Mouse (Mus musculus): Measurements from ENCODE around the gene Nedd4.
"Not testable (repeated sequence)": the region's sequence is repeated elsewhere in the genome, so short reads cannot be mapped to it uniquely, and the experiment has no call there.

Gene Nedd4

GRCm38 (mm10) chr9:72661895-72662661 lies at the start of gene Nedd4:
Gene Nedd4, plus strand, starts transcription at chr9:72662346.
- DNase-seq (ENCODE audit: low spot score) = peak; percentile 94

- DNase-seq (ENCODE audit: low spot score) = no peak
Observed at GRCm38 (mm10) chr9:72613884-72614283, 48.3 kb upstream of the Nedd4 start.

DNA sequence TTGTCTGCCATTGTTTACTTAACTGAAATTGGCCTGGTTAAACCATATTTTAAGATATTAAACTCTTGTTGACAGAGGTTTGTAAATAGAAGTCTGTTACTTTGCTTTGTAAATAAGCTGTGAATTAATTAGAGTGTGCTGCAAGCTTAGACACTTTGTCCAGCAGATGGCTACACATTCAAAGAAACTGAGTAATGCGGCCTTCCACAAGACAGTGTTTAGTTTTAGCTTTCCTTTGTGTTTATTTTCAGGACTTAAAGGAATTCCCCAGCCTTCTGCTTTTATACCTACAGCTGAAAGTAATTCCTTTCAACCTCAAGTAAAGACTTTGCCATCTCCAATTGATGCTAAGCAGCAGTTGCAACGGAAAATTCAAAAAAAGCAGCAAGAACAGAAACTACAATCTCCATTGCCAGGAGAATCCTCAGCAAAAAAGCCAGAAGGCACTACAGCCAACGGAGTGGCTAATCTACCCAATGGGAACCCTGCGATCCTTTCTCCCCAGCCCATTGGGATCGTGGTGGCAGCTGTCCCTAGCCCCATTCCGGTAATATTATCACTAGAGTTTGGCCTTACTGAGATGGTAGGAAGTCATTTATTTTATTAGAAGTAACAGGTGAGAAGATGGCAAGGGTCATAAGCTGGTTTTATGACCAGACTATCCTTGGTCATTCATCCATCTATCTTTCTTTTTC lies 47.2 kb upstream of the Nedd4 start:
- no peak for DNase-seq (ENCODE audit: low spot score)

DNA sequence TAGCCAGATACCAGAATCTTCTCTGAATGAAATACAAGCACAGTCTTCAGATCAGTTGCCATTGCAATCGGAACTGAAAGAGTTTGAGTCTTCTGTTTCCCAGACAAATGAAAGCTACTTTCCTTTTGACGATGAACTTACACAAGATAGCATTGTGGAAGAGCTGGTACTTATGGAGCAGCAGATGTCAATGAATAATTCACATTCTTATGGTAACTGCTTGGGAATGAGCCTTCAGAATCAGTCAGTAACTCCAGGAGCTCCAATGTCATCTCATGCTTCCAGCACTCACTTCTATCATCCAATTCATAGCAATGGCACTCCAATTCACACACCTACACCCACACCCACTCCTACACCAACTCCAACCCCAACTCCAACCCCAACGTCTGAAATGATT lies 44.1 kb upstream of the Nedd4 start:
- no peak for DNase-seq (ENCODE audit: low spot score)

DNA sequence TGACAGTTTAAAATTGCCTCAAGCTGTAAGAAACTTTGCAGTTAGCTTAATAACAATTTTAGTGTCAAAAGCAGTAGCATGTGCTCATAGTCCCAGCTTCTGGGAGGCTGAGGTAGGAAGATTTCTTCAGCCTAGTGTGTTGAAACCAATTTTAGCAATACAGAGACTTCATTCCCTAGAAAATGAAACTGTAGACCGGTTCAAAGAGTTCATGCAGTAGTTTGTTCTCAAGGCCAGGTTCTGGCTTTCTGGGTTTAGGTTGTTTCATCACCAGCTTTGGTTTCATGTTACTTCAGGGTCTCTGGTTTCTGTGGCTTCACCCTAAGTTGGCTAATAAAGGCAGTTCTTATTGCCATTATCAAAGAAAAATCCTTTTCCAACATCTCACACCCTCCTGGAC lies 38.5 kb upstream of the Nedd4 start:
- DNase-seq (ENCODE audit: low spot score) = no peak

DNA sequence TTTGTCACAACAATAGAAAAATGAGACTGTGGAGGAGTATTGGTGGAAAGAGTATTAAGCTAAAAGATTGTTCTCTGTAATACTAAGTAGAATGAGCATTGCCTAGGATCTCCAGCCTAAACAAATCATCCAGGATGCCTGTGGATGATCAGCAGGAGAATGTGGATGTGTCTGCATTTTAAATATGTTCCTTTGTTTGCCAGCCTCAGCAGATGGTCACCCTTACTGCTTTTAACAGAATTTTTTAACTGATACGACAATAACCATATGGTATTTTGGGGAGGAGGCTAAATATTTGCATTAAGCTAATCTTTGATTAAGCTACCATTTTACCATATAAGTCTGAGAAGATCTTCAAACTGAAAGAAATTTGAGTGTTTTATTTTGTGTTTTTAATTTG lies 34.5 kb upstream of the Nedd4 start:
- DNase-seq (ENCODE audit: low spot score) = no peak

DNA sequence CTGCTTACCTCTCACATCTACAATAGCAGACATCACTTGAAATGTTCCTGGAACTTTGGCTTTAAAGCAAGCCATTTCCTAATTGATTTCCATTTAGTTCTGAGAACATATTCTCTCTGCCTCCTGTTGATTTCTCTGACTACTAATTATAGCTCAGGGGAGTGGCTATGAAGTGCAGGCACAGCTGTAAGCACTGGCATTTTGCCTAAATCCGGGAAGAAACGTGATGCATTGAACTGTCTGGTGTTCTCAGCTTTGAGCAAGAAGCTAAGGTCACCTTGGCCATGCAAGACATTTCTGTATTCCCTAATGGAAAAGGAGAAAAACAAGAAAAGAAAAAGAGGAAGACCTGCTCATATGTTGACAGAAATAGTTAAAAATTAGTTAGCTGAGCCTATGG lies 33.6 kb upstream of the Nedd4 start:
- DNase-seq (ENCODE audit: low spot score) = no peak

- no peak for DNase-seq (ENCODE audit: low spot score)
Observed at GRCm38 (mm10) chr9:72632198-72632597, 29.9 kb upstream of the Nedd4 start.

GRCm38 (mm10) chr9:72635134-72635533 lies 27.0 kb upstream of the Nedd4 start:
- DNase-seq (ENCODE audit: low spot score) = peak; percentile 83

DNA sequence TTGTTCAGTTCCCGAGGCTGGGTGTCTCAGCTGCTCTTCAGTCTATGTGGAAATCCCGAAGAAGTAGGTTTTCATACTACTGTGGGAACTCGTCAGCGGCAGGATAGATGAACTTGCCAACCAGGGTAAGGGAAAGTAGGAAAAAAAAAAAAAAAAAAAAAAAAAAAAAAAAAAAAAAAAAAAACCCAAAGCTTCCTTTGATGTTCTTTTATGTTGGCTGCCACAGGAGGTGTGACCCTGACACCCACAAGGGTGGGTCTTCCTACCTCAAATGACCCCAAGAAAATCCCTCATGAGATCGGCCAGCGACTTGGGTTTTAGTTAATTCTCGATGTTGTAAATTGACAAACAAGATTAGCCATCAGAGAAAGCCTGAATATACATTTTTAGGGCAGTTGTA lies 25.6 kb upstream of the Nedd4 start:
- DNase-seq (ENCODE audit: low spot score) = no peak

GRCm38 (mm10) chr9:72637243-72637642 lies 24.9 kb upstream of the Nedd4 start:
- DNase-seq (ENCODE audit: low spot score) = no peak

- DNase-seq (ENCODE audit: low spot score) = peak; percentile 81
Observed at GRCm38 (mm10) chr9:72638951-72639842, 22.9 kb upstream of the Nedd4 start.

GRCm38 (mm10) chr9:72639843-72640621 lies 22.1 kb upstream of the Nedd4 start:
- peak; percentile 91 for DNase-seq (ENCODE audit: low spot score)

GRCm38 (mm10) chr9:72640642-72641041 lies 21.5 kb upstream of the Nedd4 start:
- DNase-seq (ENCODE audit: low spot score) = peak; percentile 13

GRCm38 (mm10) chr9:72641093-72641680 lies 21.0 kb upstream of the Nedd4 start:
- no peak for DNase-seq (ENCODE audit: low spot score)

DNA sequence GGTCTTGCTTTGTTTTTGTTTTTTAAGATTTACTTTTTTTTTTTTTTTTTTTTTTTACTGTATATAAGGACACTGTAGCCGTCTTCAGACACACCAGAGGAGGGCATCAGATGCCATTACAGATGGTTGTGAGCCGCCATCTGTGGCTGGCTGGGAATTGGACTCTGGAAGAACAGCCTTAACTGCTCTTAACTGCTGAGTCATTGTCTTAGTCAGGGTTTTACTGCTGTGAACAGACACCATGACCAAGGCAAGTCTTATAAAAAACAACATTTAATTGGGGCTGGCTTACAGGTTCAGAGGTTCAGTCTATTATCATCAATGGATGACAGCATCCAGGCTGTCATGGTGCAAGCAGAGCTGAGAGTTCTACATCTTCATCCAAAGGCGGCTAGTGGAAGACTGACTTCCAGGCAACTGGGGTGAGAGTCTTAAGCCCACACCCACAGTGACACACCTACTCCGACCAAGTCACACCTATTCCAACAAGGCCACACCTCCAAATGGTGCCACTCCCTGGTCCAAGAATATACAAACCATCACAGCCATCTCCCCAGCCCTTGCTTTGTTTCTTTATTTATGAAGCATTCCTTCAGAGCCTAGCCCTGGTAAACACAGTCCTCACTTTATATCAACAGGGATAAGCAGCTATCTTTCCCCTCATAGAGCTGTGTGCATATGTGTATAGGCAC lies 19.2 kb upstream of the Nedd4 start:
- DNase-seq (ENCODE audit: low spot score) = not testable (repeated sequence)

DNA sequence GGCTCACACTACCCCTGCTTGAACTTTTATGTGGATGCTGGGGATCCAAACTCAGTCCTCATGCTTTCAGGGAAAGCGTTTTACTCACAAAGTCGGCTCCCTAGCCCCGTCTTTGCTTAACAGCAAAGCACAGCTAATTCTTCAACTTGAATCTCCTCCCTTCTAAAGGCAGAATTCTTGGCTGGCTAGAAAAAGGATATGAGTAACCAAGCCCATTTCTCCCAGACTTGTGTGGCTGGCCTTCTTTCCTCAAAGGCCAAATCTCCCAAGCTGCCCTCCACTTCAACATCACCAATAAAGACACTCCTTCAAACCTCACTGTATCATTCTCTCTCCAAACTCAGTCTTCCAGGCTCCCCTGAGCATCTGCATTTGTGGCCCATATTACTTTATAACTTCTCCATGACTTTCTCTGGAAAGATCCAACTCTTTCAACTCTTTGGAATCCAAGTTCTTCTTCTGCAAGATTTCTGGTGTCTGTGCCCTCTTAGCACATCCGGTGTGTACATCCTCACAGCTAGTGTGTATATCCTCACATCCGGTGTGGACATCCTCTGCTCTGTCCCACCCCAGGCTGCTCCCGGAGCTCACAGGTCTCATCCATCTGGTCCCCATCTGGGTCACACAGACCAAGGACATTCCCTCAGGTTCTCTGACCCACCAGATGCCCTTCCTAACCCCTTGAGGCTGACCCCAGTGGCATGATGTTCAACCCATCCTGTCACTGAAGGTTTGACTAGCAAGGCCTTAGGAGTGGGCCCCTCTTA lies 18.3 kb upstream of the Nedd4 start:
- peak; percentile 47 for DNase-seq (ENCODE audit: low spot score)

DNA sequence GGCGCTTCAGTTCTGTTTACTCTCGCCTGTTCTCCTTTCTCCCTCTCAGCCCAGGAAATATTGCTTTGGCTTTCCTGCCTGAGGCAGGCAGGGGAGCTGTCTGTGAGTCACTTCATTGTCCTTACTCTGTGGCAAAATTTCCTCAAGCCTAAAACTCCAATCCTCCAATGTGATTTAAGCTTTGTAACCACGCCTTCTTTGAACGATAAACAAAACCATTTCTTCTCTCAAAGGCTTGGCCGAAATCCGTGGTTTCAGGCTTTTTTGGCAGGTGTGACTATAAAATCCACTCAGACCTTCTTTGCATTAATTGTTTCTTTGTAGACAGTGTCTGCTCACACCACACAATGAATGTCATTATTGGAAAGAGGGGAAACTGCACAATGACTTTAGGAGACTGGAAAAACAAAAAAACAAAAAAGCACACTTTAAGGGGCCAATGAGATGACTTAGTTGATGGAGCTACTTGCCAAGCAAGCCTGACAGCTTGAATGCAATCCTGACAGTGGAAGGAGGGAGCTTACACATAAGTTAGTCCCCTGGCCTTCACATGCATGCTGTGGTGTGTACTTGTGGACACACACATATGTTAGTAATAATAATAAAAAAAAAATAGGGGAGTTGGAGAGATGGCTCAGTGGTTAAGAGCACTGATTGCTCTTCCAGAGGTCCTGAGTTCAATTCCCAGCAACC lies 17.6 kb upstream of the Nedd4 start:
- DNase-seq (ENCODE audit: low spot score) = no peak

GRCm38 (mm10) chr9:72649781-72650180 lies 12.4 kb upstream of the Nedd4 start:
- no peak for DNase-seq (ENCODE audit: low spot score)
